Mouse (Mus musculus): ENCODE measurements around the gene Pick1. TPM values are rescaled to one million over a fixed set of nuclear protein-coding genes. Genes with fewer than 3 reads are reported as not detected.

The Pick1 gene
- 68.4 and 81.9 TPM in 2 replicates for polyA plus RNA-seq (2015; fragmentation: Nextera tagmentation; extraction: Ambion mirVana)

GRCm38 (mm10) chr15:79229058-79229821, at the start of gene Pick1, which contains the start of gene Gm49486:
Gene Pick1 (plus strand): TSS chr15:79229173.
Gene Gm49486 (plus strand): TSS chr15:79229391.

GRCm38 (mm10) chr15:79254661-79255060, 25.7 kb downstream of the Pick1 start, which contains the start of gene Slc16a8:
Gene Slc16a8 (minus strand): TSS chr15:79254761.

GRCm38 (mm10) chr15:79285399-79285798, 56.4 kb downstream of the Pick1 start, which contains the start of gene Baiap2l2:
Gene Baiap2l2 (minus strand): TSS chr15:79285537.

Other genes with a start within 250 kb of the Pick1 start
- 148 and 161 TPM in 2 replicates for gene H1f0, start 200.7 kb upstream of the Pick1 start, polyA plus RNA-seq (2015; fragmentation: Nextera tagmentation; extraction: Ambion mirVana)
- 0.26 TPM in 1 of 2 replicates, not detected in the other for gene Galr3, start 187.3 kb upstream of the Pick1 start, polyA plus RNA-seq (2015; fragmentation: Nextera tagmentation; extraction: Ambion mirVana)
- gene Ankrd54, start 166.3 kb upstream of the Pick1 start, polyA plus RNA-seq (2015; fragmentation: Nextera tagmentation; extraction: Ambion mirVana), result 41.6 and 44.2 TPM in 2 replicates
- gene Eif3l, start 154.0 kb upstream of the Pick1 start, polyA plus RNA-seq (2015; fragmentation: Nextera tagmentation; extraction: Ambion mirVana), result 151 and 153 TPM in 2 replicates
- gene Micall1, start 120.3 kb upstream of the Pick1 start, polyA plus RNA-seq (2015; fragmentation: Nextera tagmentation; extraction: Ambion mirVana), result 10.2 and 12.5 TPM in 2 replicates
- 322 and 359 TPM in 2 replicates for gene Polr2f, start 88.2 kb upstream of the Pick1 start, polyA plus RNA-seq (2015; fragmentation: Nextera tagmentation; extraction: Ambion mirVana)
- gene 1700088E04Rik, start 87.9 kb upstream of the Pick1 start, polyA plus RNA-seq (2015; fragmentation: Nextera tagmentation; extraction: Ambion mirVana), result 15.8 and 18.5 TPM in 2 replicates
- 28.5 and 31.4 TPM in 2 replicates for gene Sox10, start 63.9 kb upstream of the Pick1 start, polyA plus RNA-seq (2015; fragmentation: Nextera tagmentation; extraction: Ambion mirVana)
- 1.1 and 1.3 TPM in 2 replicates for gene Gm49486, start 218 bp downstream of the Pick1 start, polyA plus RNA-seq (2015; fragmentation: Nextera tagmentation; extraction: Ambion mirVana)
- gene Slc16a8, start 25.6 kb downstream of the Pick1 start, polyA plus RNA-seq (2015; fragmentation: Nextera tagmentation; extraction: Ambion mirVana), result 0.39 and 0.43 TPM in 2 replicates
- gene Baiap2l2, start 56.4 kb downstream of the Pick1 start, polyA plus RNA-seq (2015; fragmentation: Nextera tagmentation; extraction: Ambion mirVana), result 11.4 TPM in 2 replicates
- 13.6 and 14.8 TPM in 2 replicates for gene Pla2g6, start 99.2 kb downstream of the Pick1 start, polyA plus RNA-seq (2015; fragmentation: Nextera tagmentation; extraction: Ambion mirVana)
- gene Maff, start 117.4 kb downstream of the Pick1 start, polyA plus RNA-seq (2015; fragmentation: Nextera tagmentation; extraction: Ambion mirVana), result 0.83 and 1.8 TPM in 2 replicates
- gene Tmem184b, start 174.4 kb downstream of the Pick1 start, polyA plus RNA-seq (2015; fragmentation: Nextera tagmentation; extraction: Ambion mirVana), result 31.7 and 37.2 TPM in 2 replicates
- 143 and 160 TPM in 2 replicates for gene Csnk1e, start 226.4 kb downstream of the Pick1 start, polyA plus RNA-seq (2015; fragmentation: Nextera tagmentation; extraction: Ambion mirVana)